Mouse (Mus musculus): ENCODE measurements at regions not wholly inside any gene's neighbourhood (a gene's known extent, or its start where the extent isn't known, plus 50 kb on each side); places are given as distances from the start of the nearest gene placed in this dataset.

- DNase-seq, result no peak
These were observed 419.5 kb upstream of the Cd180 start for GRCm38 (mm10) chr13:102273818-102274217.

DNA sequence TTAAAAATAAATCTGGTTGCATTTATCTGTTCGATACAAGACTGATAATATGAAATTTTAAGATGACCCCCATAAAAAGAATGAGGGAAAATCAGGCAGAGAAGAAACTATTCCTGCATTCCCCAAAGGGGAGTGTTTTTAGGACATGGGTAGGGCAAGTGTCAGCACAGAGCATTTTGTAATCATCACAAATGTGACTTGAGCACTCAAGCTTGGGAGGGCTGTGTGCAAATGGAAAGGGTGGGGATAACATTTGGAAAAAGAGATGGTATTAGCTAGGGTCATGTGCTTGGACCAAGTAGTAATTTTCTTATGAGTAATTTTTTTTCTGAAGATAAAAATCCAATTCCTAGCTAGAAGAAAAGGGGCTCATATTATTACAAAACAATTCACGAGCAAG, 418.1 kb upstream of the Cd180 start:
- DNase-seq, result no peak

- DNase-seq, result no peak
These were observed 416.5 kb upstream of the Cd180 start for GRCm38 (mm10) chr13:102276885-102277284.

DNA sequence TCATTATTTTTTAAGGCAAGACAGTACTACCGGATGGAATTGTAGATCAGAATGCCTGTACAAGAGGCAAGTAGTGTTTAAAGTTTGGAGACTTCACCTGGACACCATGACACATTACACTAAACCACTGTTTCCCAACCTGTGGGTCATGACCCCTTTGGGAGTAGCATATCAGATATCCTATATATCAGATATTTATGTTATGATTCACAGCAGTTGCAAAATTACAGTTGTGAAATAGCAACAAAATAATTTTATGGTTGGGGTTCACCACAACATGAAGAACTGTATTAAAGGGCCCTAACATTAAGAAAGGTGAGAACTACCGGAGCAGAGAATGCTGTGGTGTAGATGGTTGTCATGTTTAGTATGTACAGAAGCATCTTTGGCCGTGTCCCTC, 413.2 kb upstream of the Cd180 start:
- no peak for DNase-seq

- DNase-seq, result no peak
These were observed 398.9 kb upstream of the Cd180 start for GRCm38 (mm10) chr13:102294451-102294850.

GRCm38 (mm10) chr13:102295079-102295478, 398.3 kb upstream of the Cd180 start:
- DNase-seq, result no peak

DNA sequence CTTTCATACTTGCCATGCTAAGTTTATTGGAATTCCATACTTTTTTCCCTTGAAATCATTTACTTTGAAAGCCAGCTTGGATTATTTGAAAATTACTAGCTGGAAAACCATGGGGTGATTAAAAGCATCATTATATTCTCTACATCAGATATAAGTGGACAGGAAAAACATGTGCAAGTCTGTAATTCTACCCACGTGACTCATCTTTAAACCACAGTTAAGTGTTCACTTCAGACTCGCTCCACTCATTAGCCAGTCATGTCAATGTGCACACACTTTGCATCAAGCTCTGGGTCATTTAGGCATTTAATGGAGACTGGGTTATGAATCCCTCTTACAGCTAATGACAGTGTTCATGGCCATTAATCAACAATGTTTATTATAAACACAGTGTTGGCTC, 385.4 kb upstream of the Cd180 start:
- no peak for DNase-seq

DNA sequence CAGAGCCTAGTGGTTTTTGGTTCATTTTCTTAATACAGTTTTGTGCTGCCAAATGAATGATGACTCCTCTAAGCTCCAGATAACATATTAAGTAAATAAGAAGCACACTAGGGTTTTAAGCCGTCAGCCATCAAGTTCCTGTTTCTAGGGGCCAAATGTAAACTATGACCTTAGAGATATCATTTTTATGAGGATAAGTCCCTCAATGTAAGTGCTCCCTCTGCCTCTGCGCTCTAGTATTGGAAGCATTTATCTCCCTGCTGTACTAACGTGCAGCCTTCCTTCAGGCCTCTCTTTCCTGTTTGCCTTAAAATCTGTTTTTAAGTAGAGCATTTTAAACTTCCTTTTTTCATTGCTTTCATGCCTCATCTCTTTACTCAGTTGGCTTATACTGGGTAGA, 381.3 kb upstream of the Cd180 start:
- DNase-seq, result no peak

GRCm38 (mm10) chr13:102315921-102316692, 377.3 kb upstream of the Cd180 start:
- DNase-seq, result no peak

DNA sequence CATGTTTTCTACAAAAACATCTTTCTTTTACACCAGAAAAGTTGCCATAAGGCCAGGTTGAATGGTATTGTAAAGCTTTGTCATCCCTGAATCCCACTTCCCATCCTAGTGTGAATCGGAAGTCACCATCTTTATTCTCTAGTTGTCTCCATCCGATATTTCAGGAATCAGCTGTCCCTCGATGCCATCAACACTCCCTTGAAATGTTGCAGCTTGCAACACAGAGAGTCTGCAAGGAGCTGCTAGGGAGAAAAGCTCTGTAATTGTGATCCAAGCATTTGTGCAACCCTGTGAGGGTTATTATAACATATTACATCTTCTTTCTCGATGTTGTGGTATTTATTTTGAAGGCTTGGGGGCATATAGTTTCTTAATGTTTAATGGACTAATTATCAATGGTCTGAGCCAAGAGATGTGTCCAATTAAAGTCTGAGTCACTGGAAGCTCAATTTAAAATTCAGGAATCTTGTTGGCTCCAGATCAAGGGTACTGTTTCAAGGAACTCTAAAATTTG, 374.4 kb upstream of the Cd180 start:
- DNase-seq, result no peak

- no peak for DNase-seq
These were observed 373.9 kb upstream of the Cd180 start for GRCm38 (mm10) chr13:102319453-102319852.

GRCm38 (mm10) chr13:102323876-102324275, 369.5 kb upstream of the Cd180 start:
- no peak for DNase-seq

GRCm38 (mm10) chr13:102326003-102326402, 367.4 kb upstream of the Cd180 start:
- DNase-seq, result no peak

DNA sequence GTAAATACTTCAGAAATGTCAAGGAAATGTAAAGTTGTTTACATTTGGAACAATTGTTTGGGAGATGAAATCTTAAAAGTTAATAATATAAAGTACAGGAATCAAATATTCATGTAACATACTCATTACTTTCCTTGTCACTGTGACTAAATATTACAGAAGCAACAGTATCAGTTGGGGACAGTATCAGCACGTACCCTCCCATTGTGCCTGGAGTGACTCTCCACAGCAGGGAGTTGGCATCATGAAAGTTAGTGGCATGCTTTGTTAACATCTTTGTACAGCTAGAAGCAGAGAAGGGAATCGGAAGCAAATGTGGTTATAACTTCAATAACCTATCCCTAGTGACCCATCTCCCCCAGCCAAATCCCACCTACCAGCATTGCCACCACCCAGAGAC, 366.8 kb upstream of the Cd180 start:
- no peak for DNase-seq

- no peak for DNase-seq
These were observed 359.7 kb upstream of the Cd180 start for GRCm38 (mm10) chr13:102333667-102334066.

- peak; percentile 12 for DNase-seq
These were observed 359.2 kb upstream of the Cd180 start for GRCm38 (mm10) chr13:102334131-102334534.

DNA sequence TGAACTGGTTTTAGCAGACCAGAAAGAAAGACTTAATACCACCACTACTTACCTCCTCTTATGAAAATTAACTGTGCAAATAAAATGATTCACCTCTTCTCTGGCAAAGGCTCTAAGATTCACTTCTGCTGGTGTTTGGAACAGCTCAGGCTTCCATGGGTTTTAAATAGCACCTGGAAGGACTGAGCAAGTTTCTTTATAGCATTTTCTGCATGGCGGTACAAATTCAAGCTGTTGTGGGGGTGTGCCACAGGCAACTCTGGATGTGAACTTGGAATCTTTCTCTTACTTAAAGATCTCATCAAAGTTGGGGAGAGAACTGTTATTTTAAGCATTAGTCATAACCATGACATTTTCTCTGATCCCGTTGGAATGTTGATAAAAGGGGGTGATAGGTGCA, 350.1 kb upstream of the Cd180 start:
- DNase-seq, result no peak

DNA sequence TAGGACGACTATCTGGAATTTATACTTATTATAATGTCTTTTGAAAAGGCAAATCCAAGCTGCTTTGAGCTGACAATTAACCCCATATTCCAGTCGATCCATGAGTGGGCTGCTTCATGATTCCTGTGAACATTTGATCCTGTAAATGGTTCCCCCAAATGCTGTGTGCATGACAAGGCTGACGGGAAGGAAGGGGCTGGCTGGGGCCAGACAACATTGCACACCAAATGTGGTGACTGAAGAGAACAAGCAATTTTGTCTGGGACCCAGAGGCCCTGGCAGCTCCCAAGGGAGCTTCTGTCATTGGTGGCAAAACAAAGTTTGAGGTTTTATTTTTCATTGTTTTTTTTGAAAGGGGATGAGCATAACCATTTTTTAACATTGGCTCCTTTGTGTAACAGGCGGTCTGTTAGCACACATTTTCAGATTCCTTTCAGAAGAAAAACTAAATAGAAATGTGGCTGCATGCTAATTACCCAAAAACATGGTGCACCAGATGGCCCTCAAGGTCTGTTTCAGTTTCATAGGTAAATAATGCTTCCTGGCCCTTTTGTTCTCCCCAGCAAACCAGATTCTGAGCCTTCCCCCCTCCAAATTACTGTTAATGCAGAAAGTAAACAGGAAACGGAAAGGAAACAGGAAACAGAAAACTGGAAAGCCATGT, 348.6 kb upstream of the Cd180 start:
- no peak for DNase-seq

DNA sequence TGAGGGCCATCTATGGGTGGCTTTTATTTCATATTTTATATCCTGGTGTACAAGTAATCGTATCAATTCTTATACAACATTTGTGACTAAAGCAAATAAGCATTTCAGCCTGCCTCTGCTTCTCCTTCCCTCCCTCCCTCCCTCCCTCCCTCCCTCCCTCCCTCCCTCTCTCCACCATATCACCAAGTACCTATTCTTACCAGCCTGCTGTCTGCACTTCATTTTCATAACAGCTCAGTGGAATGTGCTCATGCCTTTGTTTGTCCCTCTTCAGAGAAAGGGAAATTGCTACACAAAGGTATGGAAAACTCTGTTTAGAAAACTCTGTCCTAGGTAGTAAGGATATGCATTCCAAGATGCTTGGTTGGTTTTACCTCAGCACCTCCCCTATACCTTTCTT, 343.9 kb upstream of the Cd180 start:
- DNase-seq, result no peak

DNA sequence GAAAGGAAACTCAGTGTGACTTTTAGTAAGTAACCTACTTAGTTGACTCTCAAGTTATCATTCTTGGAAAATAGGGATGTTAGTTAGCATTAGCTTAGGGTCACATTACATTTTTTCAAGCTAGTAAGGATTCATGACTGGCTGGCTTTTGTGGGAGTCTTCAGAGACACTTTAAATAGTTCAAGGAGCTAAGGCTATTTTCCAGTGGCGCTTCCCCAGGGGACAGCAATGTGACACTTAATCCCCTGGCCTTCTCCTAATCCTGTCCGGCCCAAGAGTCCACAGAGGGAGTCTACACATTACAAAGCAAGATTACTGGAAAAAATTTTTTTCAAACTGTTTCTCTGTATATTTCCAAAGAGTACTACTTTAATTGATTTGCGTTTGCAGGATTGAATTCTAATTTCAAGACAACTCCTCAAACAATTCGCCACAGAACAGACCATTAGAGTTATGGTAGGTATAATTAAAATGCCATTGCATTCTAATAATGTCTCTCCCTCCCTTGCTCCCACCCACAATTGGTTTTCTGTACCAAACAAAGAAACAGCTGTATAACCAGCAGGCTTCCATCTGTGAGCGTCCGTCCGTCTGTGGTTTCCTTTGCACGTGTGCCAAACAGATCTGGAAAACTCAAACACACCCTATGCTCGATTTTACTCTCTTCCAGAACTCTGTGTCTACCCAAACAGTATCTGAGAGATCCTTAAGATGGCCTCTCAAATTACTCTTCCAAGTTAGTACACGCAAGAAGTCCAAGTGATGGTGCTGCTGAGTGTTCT, 341.1 kb upstream of the Cd180 start:
- DNase-seq, result no peak

DNA sequence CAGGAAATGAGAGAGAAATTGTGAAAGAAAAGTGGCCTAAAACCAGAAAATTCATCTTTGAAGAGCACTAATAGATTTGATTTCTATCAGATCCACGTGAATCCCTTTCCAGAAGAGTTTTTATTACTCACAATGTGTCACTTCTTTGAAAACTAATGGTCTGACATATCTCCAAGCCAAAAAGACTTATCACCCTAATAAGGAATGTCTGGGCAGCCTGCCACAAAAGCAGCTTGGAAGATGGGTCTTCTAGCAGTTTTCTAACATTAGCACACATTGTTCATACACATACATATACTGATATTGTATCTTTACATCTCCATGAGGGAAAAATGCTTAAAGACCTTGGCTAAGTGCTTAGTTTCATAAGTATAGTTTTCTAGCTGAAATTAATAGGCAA, 337.8 kb upstream of the Cd180 start:
- DNase-seq, result no peak

DNA sequence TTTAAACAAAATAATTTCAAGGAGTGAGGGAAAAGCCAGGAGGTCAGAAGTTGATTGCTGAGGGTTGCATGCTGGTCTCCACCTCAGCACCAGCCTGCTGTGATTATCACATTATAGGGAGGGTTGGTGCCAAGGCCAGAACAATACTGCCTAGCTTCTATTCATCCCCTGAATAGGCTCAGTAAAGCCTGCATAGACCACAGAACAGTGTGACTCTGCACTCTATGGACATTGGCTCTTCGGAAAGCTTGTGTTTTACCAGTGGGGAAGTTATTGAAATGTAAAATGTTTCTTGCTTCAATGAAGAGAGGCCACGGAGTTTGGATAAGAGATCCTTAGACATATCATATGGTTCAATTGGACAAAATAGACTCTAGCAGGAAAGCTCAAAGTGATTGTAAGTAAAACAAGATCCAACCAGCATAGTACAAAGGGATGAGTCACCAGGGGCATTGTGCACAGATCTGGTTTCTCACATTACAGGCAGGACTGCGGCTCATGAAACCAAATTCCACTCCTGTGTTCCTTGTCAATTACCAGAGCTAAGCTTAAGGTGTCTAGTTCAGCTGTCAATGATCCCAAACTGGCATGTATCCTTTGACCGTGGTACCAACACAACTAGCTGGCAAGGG, 320.8 kb upstream of the Cd180 start:
- DNase-seq, result no peak

- DNase-seq, result no peak
These were observed 312.7 kb upstream of the Cd180 start for GRCm38 (mm10) chr13:102380667-102381066.

Measured in adrenal gland, adult 8-10 months (tissue).